In the genomic region with DNA sequence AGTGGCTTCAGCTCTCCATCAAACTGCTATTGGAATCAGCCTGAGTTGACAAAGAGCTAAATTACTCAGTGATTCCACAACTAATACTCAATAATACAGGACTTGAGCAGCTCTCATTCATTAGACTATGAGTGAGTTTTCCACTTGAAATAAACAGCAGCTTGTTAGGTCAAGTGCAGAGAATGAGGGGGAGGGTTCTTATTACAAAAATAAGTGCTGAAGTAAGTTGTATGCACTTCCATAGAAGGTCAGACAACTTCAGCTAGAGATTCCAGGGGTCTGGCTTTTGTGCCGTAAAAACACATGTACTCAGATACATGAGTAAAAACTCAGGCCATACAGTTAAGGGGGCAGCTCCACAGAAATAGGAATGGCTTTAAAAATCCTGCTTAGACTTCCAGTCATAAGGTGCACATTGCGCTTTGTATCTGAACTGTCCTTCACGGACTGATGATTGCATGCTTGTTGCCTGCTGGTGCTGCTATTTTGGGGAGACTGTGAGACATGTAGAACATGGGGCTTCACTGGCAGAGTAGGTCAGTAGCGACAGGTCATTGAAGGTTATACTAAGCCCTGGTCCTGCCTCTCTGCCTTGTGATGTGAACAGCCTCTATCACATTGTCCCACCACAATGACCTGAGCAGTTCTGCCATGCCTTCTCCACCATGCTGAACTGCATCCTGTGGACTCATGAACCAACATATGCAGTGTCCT, we compare ENCODE assay signal across 13 mouse cellular contexts.
"Had no signal": no experiment of that assay in that cellular context is flagged by ENCODE, and none has a peak within 500 bp of the region (broad histone marks: within the 10 kb centered on the region; RNA-seq: fewer than 3 reads in every experiment).

No protein-coding gene starts in this region.

- H3K4me1 ChIP-seq: liver, embryonic 15.5 days; midbrain, embryonic 15.5 days; neural tube, embryonic 12.5 days had no signal

- H3K9me3 ChIP-seq: liver, embryonic 15.5 days; midbrain, embryonic 15.5 days; neural tube, embryonic 12.5 days had no signal

- H3K4me3 ChIP-seq: layer of hippocampus, adult 2 months; liver, embryonic 15.5 days; midbrain, embryonic 15.5 days; neural tube, embryonic 12.5 days had no signal

- H3K27me3 ChIP-seq: liver, embryonic 15.5 days; midbrain, embryonic 15.5 days; neural tube, embryonic 12.5 days had no signal

- ATAC-seq: lung, postnatal 0 days; midbrain, embryonic 15.5 days had no signal

- DNase-seq: kidney, postnatal 10 days; kidney, postnatal 4 days; left cerebral cortex, postnatal 4 days; lung, adult 2 months; lung, postnatal 36 days; thymus, postnatal 4 days had no signal

- H3K4me2 ChIP-seq: liver, embryonic 11.5 days; liver, embryonic 15.5 days; midbrain, embryonic 15.5 days; neural tube, embryonic 12.5 days had no signal

- H3K36me3 ChIP-seq: liver, embryonic 15.5 days; midbrain, embryonic 15.5 days; neural tube, embryonic 12.5 days had no signal

- H3K9ac ChIP-seq: liver, embryonic 15.5 days; midbrain, embryonic 15.5 days; neural tube, embryonic 12.5 days had no signal

- H3K27ac ChIP-seq: layer of hippocampus, adult 2 months; liver, embryonic 15.5 days; midbrain, embryonic 15.5 days; neural tube, embryonic 12.5 days; stomach, postnatal 0 days had no signal
